Mouse (Mus musculus) embryonic facial prominence, embryonic 12.5 days (tissue): ENCODE results near the gene Ube2i. TPM values are rescaled to one million over a fixed set of nuclear protein-coding genes. Genes with fewer than 3 reads are reported as not detected.
A peak's percentile ranks its signal among the peaks of the same experiment; 100 is the strongest.

Experiments
- ATAC-seq: fragments of 200-750 bp; cut with Nextera tagmentation; 2 replicates; pipeline ENCODE4 v1.8.0; 2017; ENCODE audit not compliant: insufficient number of reproducible peaks, insufficient read depth, low FRiP score, low TSS enrichment
- H3K27ac ChIP-seq: fragments of 300-500 bp; sonication (generic); 2 replicates; pipeline ENCODE4 v1.5.1; 2016; ENCODE audit warnings: mild to moderate bottlenecking
- H3K27me3 ChIP-seq: fragments of 300-500 bp; sonication (generic); 2 replicates; pipeline ENCODE4 v1.6.1; 2016; ENCODE audit warnings: mild to moderate bottlenecking, moderate library complexity
- H3K36me3 ChIP-seq: fragments of 300-500 bp; sonication (generic); 2 replicates; pipeline ENCODE4 v1.6.1; 2016; ENCODE audit warnings: mild to moderate bottlenecking
- H3K4me1 ChIP-seq: fragments of 300-500 bp; sonication (generic); 2 replicates; pipeline ENCODE4 v1.6.1; 2016
- H3K4me2 ChIP-seq: fragments of 300-500 bp; sonication (generic); replicated peaks from 2 replicates; pipeline ENCODE4 v1.6.1; 2016; ENCODE audit warnings: mild to moderate bottlenecking, moderate library complexity
- H3K4me3 ChIP-seq: fragments of 300-500 bp; sonication (generic); 2 replicates; pipeline ENCODE4 v1.5.1; 2016; ENCODE audit warnings: mild to moderate bottlenecking
- H3K9ac ChIP-seq: fragments of 300-500 bp; sonication (generic); 2 replicates; pipeline ENCODE4 v1.6.1; 2016; ENCODE audit warnings: mild to moderate bottlenecking, moderate library complexity
- H3K9me3 ChIP-seq: fragments of 300-500 bp; sonication (generic); 2 replicates; pipeline ENCODE4 v1.6.1; 2016; ENCODE audit warnings: mild to moderate bottlenecking, moderate library complexity
- WGBS: fragments of 180-500 bp; shearing (Covaris S2); methylation state at CpG from one replicate; pipeline ENCODE4 v1.1.7; 2016; 5-methylcytosine and 5-hydroxymethylcytosine counted together
- polyA plus RNA-seq: library from polyadenylated mRNA; unstranded; fragments of >200 nt; fragmentation: Nextera tagmentation; extraction: Ambion mirVana; gene quantifications from 2 replicates; pipeline ENCODE4 v1.2.1, GENCODE M21; 2016

Gene Ube2i
- 782 and 798 TPM in 2 replicates for polyA plus RNA-seq

DNA sequence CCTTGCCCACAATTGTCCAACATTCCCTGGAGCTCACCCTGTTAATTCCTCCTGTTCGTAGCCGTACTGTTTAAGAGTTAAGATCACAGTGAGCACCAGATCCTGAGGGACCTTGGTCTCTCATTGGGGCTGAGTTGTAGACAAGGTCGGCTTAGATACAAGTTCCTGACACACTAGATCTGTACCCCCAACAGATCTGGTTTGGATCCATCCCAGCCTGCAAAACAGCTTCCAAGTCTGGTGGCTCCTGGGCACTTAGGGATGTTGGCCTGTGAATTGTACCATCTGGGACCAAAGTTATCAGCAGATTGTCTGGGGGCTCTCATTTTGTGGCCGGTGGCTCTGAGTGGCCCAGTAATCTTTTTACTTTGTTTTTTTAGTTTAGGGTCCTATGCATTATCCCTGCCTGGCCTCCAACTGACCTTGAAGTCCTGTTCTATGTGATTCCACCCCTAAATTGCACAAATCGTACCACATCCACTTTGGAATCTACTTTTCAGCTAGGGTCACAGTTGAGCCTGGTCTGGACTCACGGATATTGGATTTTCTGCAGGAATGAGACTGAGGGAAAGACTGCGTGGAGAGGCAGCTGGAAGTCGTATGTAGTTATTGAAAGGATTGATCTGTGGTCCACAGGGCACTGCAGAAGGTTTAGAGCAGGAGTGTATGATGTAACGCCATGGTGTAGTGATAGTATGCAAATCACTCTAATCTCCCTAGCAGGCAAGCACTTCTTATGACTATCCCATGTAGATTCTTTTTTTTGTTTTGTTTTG lies at the start of gene Ube2i:
TSS of gene Ube2i (minus strand) at position 52 of the 776 bp plus-strand sequence.
- H3K27me3 ChIP-seq = no peaks in the 10 kb centered on the region
- peaks cover 7% of the 10 kb centered on the region for H3K36me3 ChIP-seq
- H3K4me3 ChIP-seq = peak within 1 kb of the TSS; percentile 94
- H3K4me2 ChIP-seq = peak within 1 kb of the TSS; percentile 42
- H3K9me3 ChIP-seq = no peaks in the 10 kb centered on the region
- WGBS = 78% methylated on average over 9 of the region's 9 CpGs
- peaks cover 24% of the 10 kb centered on the region for H3K4me1 ChIP-seq
- peak within 1 kb of the TSS; percentile 98 for H3K27ac ChIP-seq
- H3K9ac ChIP-seq = peak within 1 kb of the TSS; percentile 100
- ATAC-seq = no peak

- WGBS = 30% methylated on average over 2 of the region's 2 CpGs
- ATAC-seq = no peak
- no peak overlapping the region for H3K4me2 ChIP-seq
- H3K4me3 ChIP-seq = no peak overlapping the region
- H3K36me3 ChIP-seq = no peaks in the 10 kb centered on the region
- H3K27ac ChIP-seq = no peak overlapping the region
- no peaks in the 10 kb centered on the region for H3K4me1 ChIP-seq
- H3K9ac ChIP-seq = no peak overlapping the region
- H3K9me3 ChIP-seq = no peaks in the 10 kb centered on the region
- no peaks in the 10 kb centered on the region for H3K27me3 ChIP-seq
These were observed 48.5 kb upstream of the Ube2i start for GRCm38 (mm10) chr17:25322930-25323329.

- no peak overlapping the region for H3K9ac ChIP-seq
- no peaks in the 10 kb centered on the region for H3K4me1 ChIP-seq
- H3K27ac ChIP-seq = no peak overlapping the region
- no peaks in the 10 kb centered on the region for H3K27me3 ChIP-seq
- ATAC-seq = no peak
- H3K9me3 ChIP-seq = no peaks in the 10 kb centered on the region
- no peak overlapping the region for H3K4me2 ChIP-seq
- no peaks in the 10 kb centered on the region for H3K36me3 ChIP-seq
- 90% methylated on average over 8 of the region's 8 CpGs for WGBS
- no peak overlapping the region for H3K4me3 ChIP-seq
These were observed 46.4 kb upstream of the Ube2i start for GRCm38 (mm10) chr17:25320819-25321218.

- WGBS = 81% methylated on average over 5 of the region's 5 CpGs
- Histone ChIP-seq H3K4me2 (no peak within 1 kb of the TSS), H3K4me1 (no peaks in the 10 kb centered on the region), H3K27ac (no peak within 1 kb of the TSS), H3K36me3 (no peaks in the 10 kb centered on the region), H3K27me3 (no peaks in the 10 kb centered on the region), H3K9me3 (no peaks in the 10 kb centered on the region), H3K4me3 (no peak within 1 kb of the TSS), H3K9ac (no peak within 1 kb of the TSS)
- ATAC-seq = no peak
These were observed 43.9 kb upstream of the Ube2i start, which contains the start of gene Prss29 for GRCm38 (mm10) chr17:25318354-25318753. Gene Prss29 (plus strand): TSS chr17:25318654.

DNA sequence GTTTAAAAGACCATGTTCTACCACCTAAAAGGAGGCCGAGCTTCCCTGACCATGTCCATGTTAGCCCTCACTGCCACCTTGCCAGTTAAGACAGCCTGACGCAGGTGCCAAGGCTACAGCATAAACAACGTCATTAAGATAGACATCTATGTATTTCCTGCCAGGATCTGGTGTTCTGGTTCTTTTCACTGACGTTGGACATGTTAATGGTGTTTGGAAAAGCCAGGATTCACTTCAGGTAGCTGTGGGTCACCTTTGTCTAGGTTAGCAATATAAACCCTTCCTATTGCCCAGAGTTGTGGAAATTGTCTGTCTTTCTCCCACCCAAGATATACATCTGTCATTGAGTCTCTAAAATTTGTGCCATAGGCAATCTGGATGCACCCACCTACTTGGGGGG lies 33.9 kb upstream of the Ube2i start, which contains the start of gene Prss28:
TSS of gene Prss28 (plus strand) at position 301 of the 400 bp plus-strand sequence.
- no peak for ATAC-seq
- no peak within 1 kb of the TSS for H3K27ac ChIP-seq
- H3K4me2 ChIP-seq = no peak within 1 kb of the TSS
- H3K9ac ChIP-seq = no peak within 1 kb of the TSS
- no peaks in the 10 kb centered on the region for H3K36me3 ChIP-seq
- H3K9me3 ChIP-seq = no peaks in the 10 kb centered on the region
- no peak within 1 kb of the TSS for H3K4me3 ChIP-seq
- H3K27me3 ChIP-seq = no peaks in the 10 kb centered on the region
- 79% methylated on average over 4 of the region's 4 CpGs for WGBS
- no peaks in the 10 kb centered on the region for H3K4me1 ChIP-seq

DNA sequence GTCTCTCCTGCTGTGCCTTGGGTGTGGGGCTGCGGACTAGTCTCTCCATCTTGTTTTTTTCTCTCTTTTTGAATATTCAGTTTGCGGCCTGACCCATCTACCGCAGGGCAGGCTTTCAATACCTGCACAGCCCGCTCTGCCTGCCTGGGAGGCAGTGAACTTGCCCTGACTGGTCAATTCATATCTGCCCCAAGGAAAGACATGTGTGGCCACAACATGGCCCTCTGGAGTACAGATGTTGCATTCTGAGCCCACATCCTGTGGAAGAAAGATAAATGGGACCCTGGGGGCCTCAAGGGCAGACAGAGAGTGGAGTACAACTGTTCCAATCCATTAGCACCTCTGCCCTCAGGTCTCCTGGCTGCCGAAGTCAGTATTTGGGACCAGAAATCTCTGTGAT lies 23.7 kb upstream of the Ube2i start, which contains the start of gene Prss34:
TSS of gene Prss34 (plus strand) at position 301 of the 400 bp plus-strand sequence.
- Histone ChIP-seq H3K36me3 (no peaks in the 10 kb centered on the region), H3K4me2 (no peak within 1 kb of the TSS), H3K4me3 (no peak within 1 kb of the TSS), H3K27me3 (no peaks in the 10 kb centered on the region), H3K4me1 (no peaks in the 10 kb centered on the region), H3K9me3 (no peaks in the 10 kb centered on the region), H3K9ac (no peak within 1 kb of the TSS), H3K27ac (no peak within 1 kb of the TSS)
- ATAC-seq = no peak
- WGBS = 79% methylated on average over 5 of the region's 5 CpGs

GRCm38 (mm10) chr17:25294111-25294510 lies 19.7 kb upstream of the Ube2i start:
- ATAC-seq = no peak
- no peaks in the 10 kb centered on the region for H3K4me1 ChIP-seq
- H3K4me2 ChIP-seq = no peak overlapping the region
- no peak overlapping the region for H3K4me3 ChIP-seq
- H3K27ac ChIP-seq = no peak overlapping the region
- 66% methylated on average over 1 of the region's 1 CpGs for WGBS
- H3K36me3 ChIP-seq = no peaks in the 10 kb centered on the region
- no peak overlapping the region for H3K9ac ChIP-seq
- no peaks in the 10 kb centered on the region for H3K9me3 ChIP-seq
- no peaks in the 10 kb centered on the region for H3K27me3 ChIP-seq

- H3K9me3 ChIP-seq = no peaks in the 10 kb centered on the region
- H3K36me3 ChIP-seq = no peaks in the 10 kb centered on the region
- no peak overlapping the region for H3K9ac ChIP-seq
- no peaks in the 10 kb centered on the region for H3K4me1 ChIP-seq
- H3K4me2 ChIP-seq = no peak overlapping the region
- WGBS = 82% methylated on average over 5 of the region's 5 CpGs
- no peak overlapping the region for H3K4me3 ChIP-seq
- no peak for ATAC-seq
- no peak overlapping the region for H3K27ac ChIP-seq
- H3K27me3 ChIP-seq = no peaks in the 10 kb centered on the region
These were observed 19.1 kb upstream of the Ube2i start for GRCm38 (mm10) chr17:25293495-25293894.

GRCm38 (mm10) chr17:25290411-25290810 lies 16.0 kb upstream of the Ube2i start:
- Histone ChIP-seq H3K9me3 (no peaks in the 10 kb centered on the region), H3K9ac (no peak overlapping the region), H3K4me2 (no peak overlapping the region), H3K4me1 (no peaks in the 10 kb centered on the region), H3K27me3 (no peaks in the 10 kb centered on the region), H3K27ac (no peak overlapping the region), H3K36me3 (no peaks in the 10 kb centered on the region), H3K4me3 (no peak overlapping the region)
- WGBS = 27% methylated on average over 4 of the region's 4 CpGs
- no peak for ATAC-seq

GRCm38 (mm10) chr17:25288842-25289241 lies 14.4 kb upstream of the Ube2i start:
- no peaks in the 10 kb centered on the region for H3K9me3 ChIP-seq
- no peak overlapping the region for H3K27ac ChIP-seq
- H3K4me1 ChIP-seq = no peaks in the 10 kb centered on the region

DNA sequence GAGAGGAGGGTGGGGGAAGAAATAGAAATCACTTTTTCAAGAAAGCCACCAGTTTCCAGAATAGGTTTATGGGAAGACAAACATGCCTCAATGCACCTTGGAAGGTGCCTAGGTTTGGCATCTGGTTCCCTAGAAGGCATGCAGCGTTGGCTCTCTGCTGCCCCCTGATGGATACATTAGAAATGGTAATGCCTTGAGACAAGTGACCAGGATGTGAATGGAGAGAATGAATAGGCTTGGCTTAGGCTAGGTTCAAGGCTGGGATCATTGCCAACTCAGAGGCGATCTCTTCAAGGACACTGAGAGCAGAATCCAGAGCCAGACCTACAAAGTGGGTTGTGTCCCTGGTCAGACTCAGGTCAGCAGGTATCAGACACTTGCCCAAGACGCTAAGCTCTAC lies 10.6 kb upstream of the Ube2i start:
- H3K27ac ChIP-seq = no peak overlapping the region
- no peak overlapping the region for H3K9ac ChIP-seq
- no peaks in the 10 kb centered on the region for H3K36me3 ChIP-seq
- no peak overlapping the region for H3K4me2 ChIP-seq
- no peak for ATAC-seq
- no peak overlapping the region for H3K4me3 ChIP-seq
- WGBS = 24% methylated on average over 3 of the region's 3 CpGs
- H3K4me1 ChIP-seq = no peaks in the 10 kb centered on the region
- H3K27me3 ChIP-seq = no peaks in the 10 kb centered on the region
- H3K9me3 ChIP-seq = no peaks in the 10 kb centered on the region

More at GRCm38 (mm10) chr17:25288842-25289241, 14.4 kb upstream of the Ube2i start:
- Histone ChIP-seq H3K27me3 (no peaks in the 10 kb centered on the region), H3K4me3 (no peak overlapping the region), H3K36me3 (no peaks in the 10 kb centered on the region), H3K4me2 (no peak overlapping the region), H3K9ac (no peak overlapping the region)
- ATAC-seq = no peak
- WGBS = 22% methylated on average over 4 of the region's 4 CpGs

GRCm38 (mm10) chr17:25282133-25282532 lies 7.7 kb upstream of the Ube2i start:
- H3K9ac ChIP-seq = no peak overlapping the region
- H3K27ac ChIP-seq = no peak overlapping the region
- no peaks in the 10 kb centered on the region for H3K4me1 ChIP-seq
- no peak for ATAC-seq
- H3K9me3 ChIP-seq = no peaks in the 10 kb centered on the region
- 47% methylated on average over 11 of the region's 11 CpGs for WGBS
- H3K4me3 ChIP-seq = no peak overlapping the region
- H3K27me3 ChIP-seq = no peaks in the 10 kb centered on the region
- no peaks in the 10 kb centered on the region for H3K36me3 ChIP-seq
- H3K4me2 ChIP-seq = no peak overlapping the region
